Mouse (Mus musculus) lung, adult 18-20 months (tissue): ENCODE results near the gene Strn3.
"Not testable (repeated sequence)": the region's sequence is repeated elsewhere in the genome, so short reads cannot be mapped to it uniquely, and the experiment has no call there.

Experiments
- DNase-seq, 2 experiments: peaks; one replicate each; pipeline ENCODE4 v3.0.0; 2022; ENCODE audit warnings: mixed read lengths in 2 of 2

Gene Strn3

DNA sequence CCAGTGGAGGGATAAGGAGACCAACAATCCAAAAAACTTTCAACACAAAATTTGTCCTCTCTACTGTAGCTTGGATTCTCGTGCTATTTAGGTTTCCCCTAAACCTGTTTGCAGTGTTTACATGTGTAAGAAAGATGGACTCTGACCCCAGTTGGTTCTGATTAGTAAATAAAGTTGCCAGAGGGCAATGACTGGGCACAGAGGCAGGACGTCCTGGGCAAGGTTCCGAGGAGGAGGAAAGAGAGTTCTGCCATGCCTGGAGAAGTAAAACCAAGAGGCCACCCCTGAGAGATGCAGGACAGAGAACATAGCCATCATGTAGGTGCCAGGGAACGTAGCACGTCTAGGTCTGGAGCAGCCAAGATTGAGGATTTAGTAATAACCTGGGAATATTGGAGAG is 79.3 kb downstream of the Strn3 start:
- DNase-seq, result no peak

DNA sequence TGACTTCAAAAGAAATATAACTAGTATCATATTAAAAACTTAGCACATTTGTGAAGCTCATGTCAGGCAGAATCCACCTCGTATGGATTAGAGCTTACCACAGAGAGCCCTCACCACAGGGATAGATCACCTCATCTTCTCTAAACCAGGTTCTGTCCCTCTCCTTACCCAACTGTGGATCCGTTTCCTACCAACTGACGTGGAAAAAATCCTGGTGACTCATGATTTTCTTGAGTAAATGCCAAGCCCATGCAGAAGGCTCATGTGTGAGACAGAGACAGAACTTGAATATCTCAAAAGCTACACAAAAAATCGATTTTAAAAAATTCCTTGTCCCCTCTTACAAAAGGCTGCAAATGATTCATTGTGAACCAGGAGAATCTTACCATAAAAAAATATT is 85.6 kb downstream of the Strn3 start:
- DNase-seq, result no peak

DNA sequence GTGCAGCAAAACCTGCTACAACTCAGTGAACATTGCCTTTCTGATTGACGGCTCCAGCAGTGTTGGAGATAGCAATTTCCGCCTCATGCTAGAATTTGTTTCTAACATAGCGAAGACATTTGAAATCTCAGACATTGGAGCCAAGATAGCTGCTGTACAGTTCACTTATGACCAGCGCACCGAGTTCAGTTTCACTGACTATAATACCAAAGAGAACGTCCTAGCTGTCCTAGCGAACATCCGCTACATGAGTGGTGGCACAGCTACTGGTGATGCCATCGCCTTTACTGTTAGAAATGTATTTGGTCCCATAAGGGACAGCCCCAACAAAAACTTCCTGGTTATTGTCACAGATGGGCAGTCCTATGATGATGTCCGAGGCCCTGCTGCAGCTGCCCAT is 88.4 kb downstream of the Strn3 start:
- no peak for DNase-seq

- DNase-seq, result no peak
These were observed 97.6 kb downstream of the Strn3 start for GRCm38 (mm10) chr12:51594030-51594470.

DNA sequence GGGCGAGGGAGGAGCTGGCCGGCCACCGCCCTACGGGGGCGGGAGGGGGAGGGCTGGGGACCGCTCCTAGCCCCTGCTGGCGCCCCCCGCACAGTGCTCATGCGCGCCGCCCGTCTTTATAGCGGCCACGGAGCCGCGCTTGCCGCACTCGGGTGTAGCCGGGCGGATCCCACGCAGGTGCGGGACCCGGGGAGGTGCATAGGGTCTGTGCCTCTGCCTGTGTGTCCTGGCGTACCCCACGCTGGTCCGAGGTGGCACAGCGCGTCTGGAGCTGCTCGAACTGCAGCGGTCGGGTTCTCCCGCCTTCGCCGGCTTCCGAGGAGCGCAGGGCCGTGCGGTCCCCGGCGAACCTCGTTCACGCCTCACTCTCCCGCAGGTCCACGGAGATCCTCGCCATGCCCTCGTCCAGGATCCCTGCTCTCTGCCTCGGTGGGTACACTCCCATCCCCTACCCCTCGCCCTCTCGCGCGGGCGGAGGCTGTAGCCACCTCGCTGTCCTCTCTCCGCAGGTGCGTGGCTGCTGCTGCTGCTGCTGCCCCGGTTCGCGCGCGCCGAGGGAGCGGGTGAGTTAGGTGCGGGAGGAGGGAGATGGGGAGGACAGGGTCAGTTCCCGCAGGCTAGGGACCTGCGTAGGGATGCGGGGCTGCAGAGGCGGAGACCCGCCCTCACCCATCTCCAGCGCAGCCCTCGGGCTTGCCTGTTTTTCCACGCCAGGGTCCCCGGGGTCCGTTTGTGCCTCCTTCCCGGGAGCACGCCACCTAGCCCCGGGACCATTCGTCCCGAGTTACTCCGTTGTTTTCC is 98.3 kb downstream of the Strn3 start, which contains the start of gene Coch:
Coch (plus strand) TSS at position 113 of the 801 bp plus-strand sequence.
- no peak for DNase-seq

- no peak for DNase-seq
These were observed 98.8 kb downstream of the Strn3 start for GRCm38 (mm10) chr12:51592888-51593228.

DNA sequence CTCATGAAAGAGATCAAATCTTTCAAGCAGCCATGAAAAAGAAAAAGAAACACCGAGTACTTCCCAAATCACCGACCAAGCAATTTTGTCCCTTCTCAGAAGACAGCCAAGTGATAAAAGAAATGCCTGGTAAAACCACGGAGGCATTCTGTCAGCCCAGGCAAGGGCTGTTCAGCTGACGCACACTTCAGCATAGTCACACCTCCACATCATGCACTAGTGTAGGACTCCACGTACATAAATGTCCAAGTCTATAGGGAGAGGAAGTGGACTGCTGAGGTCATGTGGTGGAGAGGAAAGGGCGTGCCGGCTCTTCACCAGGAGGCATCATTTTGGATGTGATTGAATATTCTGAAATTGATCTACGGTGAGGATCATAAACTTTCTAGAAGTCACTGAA is 99.8 kb downstream of the Strn3 start:
- no peak for DNase-seq

- no peak for DNase-seq
These were observed 102.4 kb downstream of the Strn3 start for GRCm38 (mm10) chr12:51589263-51589662.

DNA sequence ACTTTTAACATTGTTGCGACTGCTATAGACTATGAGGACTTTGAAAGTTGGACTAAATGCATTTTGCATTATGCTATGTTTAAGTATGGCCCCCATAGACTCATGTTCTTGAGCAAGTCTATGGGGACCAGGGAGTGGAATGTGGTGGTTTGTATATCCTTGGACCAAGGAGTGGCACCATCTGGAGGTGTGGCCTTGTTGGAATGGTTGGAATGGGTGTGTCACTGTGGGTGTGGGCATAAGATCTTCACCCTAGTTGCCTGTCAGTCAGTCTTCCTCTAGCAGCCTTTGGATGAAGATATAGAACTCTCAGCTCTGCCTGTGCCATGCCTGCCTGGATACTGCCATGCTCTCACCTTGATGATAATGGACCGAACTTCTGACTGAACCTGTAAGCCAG is 113.9 kb downstream of the Strn3 start:
- not testable (repeated sequence) for DNase-seq

DNA sequence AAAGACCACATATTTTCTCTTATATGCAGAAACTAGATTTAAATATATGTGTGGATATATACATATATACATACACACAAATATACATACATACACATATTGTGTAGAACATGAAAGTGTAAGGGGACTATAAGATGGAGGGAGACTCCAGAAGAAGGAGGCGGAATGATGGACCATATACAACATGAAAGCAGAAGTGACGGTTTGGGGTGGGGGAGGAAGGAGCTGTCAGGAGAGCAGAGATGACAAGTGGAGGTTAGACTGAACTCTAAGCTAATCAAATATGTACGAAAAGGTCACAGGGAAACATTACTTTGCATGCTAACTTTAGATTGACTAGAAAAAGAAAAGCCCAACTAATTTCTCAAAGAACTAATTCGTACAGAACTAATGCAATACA is 119.0 kb downstream of the Strn3 start:
- no peak for DNase-seq

DNA sequence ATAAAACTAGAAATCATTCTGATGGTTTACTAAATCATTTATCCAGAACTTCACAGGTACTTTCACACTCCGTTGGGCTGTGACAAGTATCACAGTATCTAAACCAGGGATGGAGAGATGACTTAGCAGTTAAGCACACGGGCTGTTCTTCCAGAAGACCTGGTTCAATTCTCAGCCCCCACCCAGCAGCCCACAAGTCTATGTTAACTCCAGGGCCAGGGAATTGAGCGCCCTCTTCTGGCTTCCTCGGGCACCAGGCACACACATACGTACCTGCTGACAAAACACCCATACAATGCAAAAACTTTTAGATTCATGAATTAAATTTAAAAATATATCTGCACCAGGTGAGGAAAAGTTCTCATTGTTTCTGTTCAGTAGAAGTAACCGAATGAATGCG is 121.8 kb downstream of the Strn3 start:
- DNase-seq, result no peak

DNA sequence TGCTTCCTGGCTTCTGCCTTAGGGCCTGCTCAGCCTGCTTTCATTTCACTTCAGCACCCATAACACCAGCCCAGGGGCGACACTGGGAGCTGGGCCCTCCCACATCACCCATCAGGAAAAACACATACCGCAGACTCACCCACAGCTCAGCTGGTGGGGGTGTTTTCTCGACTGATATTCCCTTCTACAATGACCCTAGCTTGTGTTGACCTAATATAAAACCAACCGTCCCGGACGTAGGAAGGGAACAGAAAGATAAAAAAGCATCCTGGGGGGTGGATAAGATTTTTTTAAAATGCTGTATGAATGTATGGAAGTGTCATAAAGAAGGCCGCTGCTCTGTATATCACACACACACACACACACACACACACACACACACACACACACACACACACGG is 122.2 kb downstream of the Strn3 start:
- DNase-seq, result no peak

GRCm38 (mm10) chr12:51567225-51567624 is 124.5 kb downstream of the Strn3 start:
- DNase-seq, result no peak

DNA sequence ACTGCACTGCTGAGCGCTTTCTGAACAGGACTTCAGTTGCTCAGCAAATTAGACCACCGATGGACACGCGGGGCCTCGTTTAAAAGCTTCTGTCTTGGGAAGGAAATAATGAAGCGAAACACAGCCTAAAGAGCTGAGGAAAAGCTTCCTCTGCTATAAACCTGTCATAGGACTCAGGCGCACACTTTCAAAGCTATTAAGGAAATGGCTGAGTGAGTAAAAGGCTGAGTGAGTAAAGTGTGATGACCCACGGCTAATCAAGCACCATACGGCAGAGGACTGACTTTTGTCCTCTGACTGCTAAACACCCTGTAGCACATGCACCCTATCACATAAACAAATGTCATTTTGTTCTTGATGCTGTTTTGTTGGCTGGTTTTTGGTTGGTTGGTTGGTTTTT is 130.3 kb downstream of the Strn3 start:
- DNase-seq, result no peak
